Mouse (Mus musculus) layer of hippocampus, adult 9-10 months (tissue): ENCODE results near the gene Gal3st2b.
"Not testable (repeated sequence)": the region's sequence is repeated elsewhere in the genome, so short reads cannot be mapped to it uniquely, and the experiment has no call there.

ENCODE experiments used
- DNase-seq: peaks from one replicate; pipeline ENCODE4 v3.0.0; 2022; ENCODE audit warnings: low spot score

The Gal3st2b gene

GRCm38 (mm10) chr1:93918011-93918410 lies at the start of gene Gal3st2b:
Gene Gal3st2b (plus strand): TSS chr1:93918311.
- not testable (repeated sequence) for DNase-seq

DNA sequence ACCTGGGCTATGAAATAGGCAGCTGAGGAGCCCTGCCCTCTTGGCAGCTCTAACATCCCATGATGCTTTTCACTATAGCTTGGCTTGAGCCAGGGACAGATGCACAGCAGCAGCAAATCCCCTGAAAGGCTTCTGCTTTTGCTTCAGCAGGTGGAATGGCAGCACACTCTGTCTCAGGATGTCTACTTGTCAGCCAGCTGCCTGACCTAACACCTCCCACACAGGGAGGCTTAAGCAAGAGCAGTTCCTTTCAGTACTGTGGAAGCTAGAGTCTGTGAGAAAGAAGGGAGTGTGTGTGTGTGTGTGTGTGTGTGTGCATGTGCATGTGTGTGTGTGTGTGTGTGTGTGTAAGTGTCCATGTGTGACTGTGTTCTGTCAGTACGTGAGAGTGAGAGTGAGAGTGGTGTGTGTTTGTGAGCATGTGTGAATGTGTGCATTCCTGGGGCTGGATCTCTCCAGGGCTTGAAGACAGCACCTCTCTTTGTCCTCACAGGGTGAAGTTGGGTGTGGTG lies 46.5 kb upstream of the Gal3st2b start:
- not testable (repeated sequence) for DNase-seq

- not testable (repeated sequence) for DNase-seq
Measured at GRCm38 (mm10) chr1:93874405-93874804, 43.7 kb upstream of the Gal3st2b start.

DNA sequence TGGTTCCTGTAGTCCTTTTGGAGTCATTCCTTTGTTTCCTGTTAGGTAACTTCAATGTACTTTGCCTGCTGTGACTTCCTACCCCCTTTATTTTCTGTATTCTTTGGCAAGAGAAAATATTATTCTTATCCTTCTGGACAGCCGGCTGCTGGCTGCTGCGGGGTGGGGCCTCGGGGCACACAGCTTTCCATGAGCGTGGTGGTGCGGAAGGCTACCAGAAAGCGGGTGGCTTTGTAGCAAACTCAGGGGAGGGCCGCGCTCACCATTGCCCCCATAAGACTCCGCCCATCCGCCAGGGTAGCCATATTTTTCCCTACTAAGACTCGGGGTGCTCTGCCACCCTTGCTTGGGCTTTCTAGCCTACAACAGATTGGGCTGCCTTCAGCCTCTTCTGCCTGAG lies 36.3 kb upstream of the Gal3st2b start:
- not testable (repeated sequence) for DNase-seq

- DNase-seq = not testable (repeated sequence)
Measured at GRCm38 (mm10) chr1:93890936-93891335, 27.2 kb upstream of the Gal3st2b start.

GRCm38 (mm10) chr1:93897395-93897794 lies 20.7 kb upstream of the Gal3st2b start:
- not testable (repeated sequence) for DNase-seq

- not testable (repeated sequence) for DNase-seq
Measured at GRCm38 (mm10) chr1:93901291-93901690, 16.8 kb upstream of the Gal3st2b start.

- not testable (repeated sequence) for DNase-seq
Measured at GRCm38 (mm10) chr1:93906690-93907089, 11.4 kb upstream of the Gal3st2b start.

DNA sequence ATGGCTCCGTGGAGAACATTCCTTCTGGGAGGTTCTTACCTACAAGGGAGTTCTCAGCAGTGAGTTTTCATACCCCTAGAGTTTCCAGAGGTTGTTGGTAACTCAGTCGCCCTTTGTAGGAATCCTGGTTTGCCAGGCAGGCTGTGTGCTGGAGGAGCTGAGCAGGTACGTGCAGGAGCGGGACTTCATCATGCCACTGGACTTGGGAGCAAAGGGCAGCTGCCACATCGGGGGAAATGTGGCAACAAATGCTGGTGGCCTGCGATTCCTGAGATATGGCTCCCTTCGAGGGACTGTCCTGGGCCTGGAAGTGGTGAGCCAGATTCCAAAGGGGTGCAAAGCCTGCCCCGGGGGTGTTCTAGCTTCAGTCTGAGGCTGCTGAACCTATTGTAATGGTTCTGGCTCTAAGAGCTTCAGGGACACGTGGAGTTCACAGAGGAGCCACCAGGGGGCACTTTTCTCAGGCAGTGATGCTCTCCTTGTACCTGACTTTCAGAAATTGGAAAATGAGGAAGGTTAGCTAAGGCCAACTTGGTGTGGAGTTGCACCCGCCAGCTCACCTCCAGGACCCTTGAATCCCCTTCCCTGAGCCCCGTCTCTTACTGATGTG lies 9.0 kb upstream of the Gal3st2b start:
- not testable (repeated sequence) for DNase-seq

DNA sequence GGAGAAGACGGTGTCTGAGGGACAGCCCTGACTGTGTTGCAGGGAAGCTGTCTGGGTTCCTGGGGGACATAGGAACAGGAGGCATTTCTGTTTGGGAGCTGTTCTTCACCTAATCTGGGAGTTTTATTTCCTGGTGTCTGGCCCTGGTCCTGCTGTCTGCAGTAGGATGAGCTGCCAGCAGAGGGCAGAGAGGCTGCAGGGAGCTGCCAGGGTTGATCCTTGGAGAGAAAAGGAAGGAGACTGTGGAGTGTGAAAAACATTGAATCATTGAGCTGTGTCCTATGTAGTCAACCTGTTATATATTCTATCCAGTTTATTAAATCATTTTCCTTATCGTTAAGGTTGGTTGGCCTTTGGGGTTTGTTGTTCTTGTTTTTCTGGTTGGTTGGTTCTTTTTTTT lies 6.2 kb upstream of the Gal3st2b start:
- DNase-seq = not testable (repeated sequence)

- not testable (repeated sequence) for DNase-seq
Measured at GRCm38 (mm10) chr1:93917160-93917559, 951 bp upstream of the Gal3st2b start.

GRCm38 (mm10) chr1:93918775-93919174 lies 664 bp downstream of the Gal3st2b start:
- DNase-seq = not testable (repeated sequence)

- not testable (repeated sequence) for DNase-seq
Measured at GRCm38 (mm10) chr1:93919321-93919720, 1.2 kb downstream of the Gal3st2b start.

DNA sequence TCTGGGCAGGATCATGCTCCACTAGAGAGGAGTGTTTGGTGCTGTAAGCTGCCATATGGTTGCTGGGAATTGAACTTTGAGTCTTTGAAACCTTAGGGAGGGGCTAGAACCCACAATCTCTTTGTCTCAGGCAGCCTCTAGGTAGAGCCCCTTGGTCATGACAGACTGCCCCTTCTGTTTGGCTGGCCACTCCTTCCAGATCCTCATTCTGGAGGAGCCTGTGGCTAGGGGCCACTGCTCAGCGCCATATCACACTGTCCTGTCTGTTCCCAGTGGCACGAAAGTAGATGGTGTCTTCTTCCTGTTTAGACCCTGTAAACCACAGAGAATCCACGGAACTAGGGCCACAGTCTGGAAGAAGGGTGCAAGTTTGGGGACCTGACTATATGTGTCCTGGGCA lies 4.5 kb downstream of the Gal3st2b start:
- DNase-seq = not testable (repeated sequence)

DNA sequence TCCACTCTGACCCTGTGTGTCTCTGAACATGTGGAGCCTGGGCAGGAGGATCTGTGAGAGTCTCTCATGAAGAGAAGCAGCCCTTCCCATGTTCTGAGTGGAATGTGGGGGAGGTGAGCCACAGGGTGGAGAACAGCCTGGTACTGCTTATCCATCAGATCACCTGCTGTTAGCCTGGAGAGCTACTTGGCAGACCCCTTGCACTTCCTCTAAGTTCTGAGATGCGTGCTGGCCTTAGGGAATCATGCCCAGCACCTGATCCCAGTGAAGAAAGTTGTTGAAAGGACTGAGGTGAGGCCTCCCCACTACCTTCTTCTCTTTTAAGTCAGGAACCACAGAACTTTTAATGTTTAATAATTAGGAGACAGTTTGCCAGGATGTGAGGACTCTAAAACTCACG lies 5.0 kb downstream of the Gal3st2b start:
- DNase-seq = not testable (repeated sequence)

- not testable (repeated sequence) for DNase-seq
Measured at GRCm38 (mm10) chr1:93935378-93935777, 17.3 kb downstream of the Gal3st2b start.

- DNase-seq = not testable (repeated sequence)
Measured at GRCm38 (mm10) chr1:93937807-93938206, 19.7 kb downstream of the Gal3st2b start.

- not testable (repeated sequence) for DNase-seq
Measured at GRCm38 (mm10) chr1:93938415-93938814, 20.3 kb downstream of the Gal3st2b start.

GRCm38 (mm10) chr1:93949087-93949486 lies 31.0 kb downstream of the Gal3st2b start:
- DNase-seq = not testable (repeated sequence)

DNA sequence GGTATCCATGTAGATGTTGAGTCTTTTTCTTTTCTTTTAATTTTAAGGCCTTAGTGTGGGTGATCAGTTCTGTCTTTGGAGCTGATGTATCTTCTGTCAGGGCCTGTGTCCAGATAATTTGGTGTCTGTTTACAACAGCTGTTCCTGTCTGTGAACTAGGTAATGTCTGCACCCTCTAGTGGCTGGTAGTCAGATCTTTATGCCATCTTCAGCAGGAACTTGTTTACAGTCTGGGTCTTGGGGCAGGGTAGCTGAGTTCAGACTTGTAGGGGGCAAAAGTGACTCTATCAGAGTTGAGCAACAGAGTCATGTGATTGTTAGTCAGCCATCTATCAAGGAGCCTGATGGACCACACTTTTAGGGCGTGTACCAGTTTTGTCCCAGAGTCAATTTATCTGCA lies 48.4 kb downstream of the Gal3st2b start:
- DNase-seq = not testable (repeated sequence)

DNA sequence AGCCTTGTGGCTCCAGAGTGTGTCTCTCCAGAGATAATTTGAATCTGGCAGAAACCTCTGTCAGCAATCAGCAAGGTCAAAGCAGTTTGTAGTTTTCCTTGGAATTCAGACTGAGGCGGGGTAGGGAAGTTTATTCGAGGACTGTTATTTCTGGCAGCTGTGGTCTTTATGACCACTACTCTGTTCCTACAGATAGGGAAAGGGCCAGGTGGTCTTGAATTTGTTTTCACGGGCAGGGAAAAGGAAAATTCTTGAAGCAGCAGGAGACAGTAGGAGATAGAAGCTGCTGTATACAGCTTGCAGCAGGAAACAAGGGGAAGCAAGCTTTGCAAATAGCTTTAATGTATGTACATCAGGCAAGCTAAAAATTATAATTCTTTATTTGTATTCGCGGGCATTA lies 52.3 kb downstream of the Gal3st2b start:
- not testable (repeated sequence) for DNase-seq

DNA sequence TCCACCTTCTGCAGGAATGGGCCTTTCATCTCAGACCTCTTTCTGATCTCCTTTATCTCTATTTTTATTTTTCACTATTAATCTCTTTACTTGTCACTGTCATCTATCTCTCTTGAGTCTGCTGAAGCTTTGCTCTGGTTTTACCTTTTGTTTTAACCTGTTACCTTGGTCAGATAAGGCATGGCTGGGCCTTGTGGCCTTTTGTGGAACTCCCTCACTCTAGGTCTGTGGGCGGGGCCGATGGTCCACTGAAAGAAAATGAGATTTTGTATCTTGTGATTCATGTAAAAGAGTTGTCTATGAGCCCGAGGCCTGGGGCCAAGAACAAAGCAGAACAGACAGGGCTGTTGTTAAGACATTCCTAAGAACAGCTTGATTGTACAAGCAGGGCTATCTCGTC lies 52.7 kb downstream of the Gal3st2b start:
- not testable (repeated sequence) for DNase-seq

DNA sequence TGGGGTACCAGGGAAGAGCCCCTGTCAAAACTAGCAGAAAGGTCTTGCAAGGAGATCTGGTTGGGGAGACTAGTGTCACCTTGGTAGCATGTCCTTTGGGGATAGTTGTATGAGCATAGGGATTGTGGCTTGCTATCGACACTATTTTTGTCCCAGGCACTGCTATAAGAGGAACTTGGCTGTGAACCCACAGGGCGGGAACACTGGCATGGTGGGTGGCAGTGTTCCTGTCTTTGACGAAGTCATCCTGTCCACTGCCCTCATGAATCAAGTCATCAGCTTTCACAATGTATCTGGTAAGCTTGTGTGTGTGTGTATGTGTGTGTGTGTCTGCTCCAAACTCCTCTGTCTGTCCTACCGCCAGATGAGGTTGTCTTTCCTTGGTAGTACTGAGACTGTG lies 57.7 kb downstream of the Gal3st2b start:
- DNase-seq = not testable (repeated sequence)

DNA sequence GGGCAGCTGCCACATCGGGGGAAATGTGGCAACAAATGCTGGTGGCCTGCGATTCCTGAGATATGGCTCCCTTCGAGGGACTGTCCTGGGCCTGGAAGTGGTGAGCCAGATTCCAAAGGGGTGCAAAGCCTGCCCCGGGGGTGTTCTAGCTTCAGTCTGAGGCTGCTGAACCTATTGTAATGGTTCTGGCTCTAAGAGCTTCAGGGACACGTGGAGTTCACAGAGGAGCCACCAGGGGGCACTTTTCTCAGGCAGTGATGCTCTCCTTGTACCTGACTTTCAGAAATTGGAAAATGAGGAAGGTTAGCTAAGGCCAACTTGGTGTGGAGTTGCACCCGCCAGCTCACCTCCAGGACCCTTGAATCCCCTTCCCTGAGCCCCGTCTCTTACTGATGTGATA lies 60.2 kb downstream of the Gal3st2b start:
- not testable (repeated sequence) for DNase-seq
